In genomic region chr5:28412006-28412685, GRCm38 (mm10) we compare ENCODE assay signal across 21 mouse cellular contexts. TPM values are rescaled to one million over a fixed set of nuclear protein-coding genes. Genes with fewer than 3 reads are reported as not detected.
DNase-seq lines count a peak whose midpoint lies in the region; ATAC-seq lines count a peak whose summit lies in the region.
"Had no signal": no experiment of that assay in that cellular context is flagged by ENCODE, and none has a peak within 500 bp of the region (broad histone marks: within the 10 kb centered on the region; RNA-seq: fewer than 3 reads in every experiment).

No protein-coding gene starts in this region.

- no peaks in the 10 kb centered on the region for H3K4me1 ChIP-seq in heart, embryonic 12.5 days (replicated peaks)
- H3K4me1 ChIP-seq in forebrain, embryonic 15.5 days = no peaks in the 10 kb centered on the region
- no peaks in the 10 kb centered on the region for H3K4me1 ChIP-seq in midbrain, embryonic 14.5 days (ENCODE audit: control insufficient read depth, insufficient read depth, low read length)
- H3K4me1 ChIP-seq: embryonic facial prominence, embryonic 13.5 days; heart, embryonic 15.5 days; limb, embryonic 15.5 days; midbrain, embryonic 13.5 days had no signal

- peak; percentile 18 to 43 for DNase-seq in heart, adult 18-20 months
- DNase-seq in ovary, adult 18-20 months (ENCODE audit: low spot score) = peak; percentile 54
- DNase-seq in ovary, postnatal 10 days (ENCODE audit: low spot score) = no peak
- DNase-seq in adrenal gland, postnatal 36 days = peak; percentile 78 to 80
- peak; percentile 66 for DNase-seq in testis, postnatal 10 days (ENCODE audit: low spot score)
- DNase-seq in midbrain, embryonic 14.5 days = no peak
- DNase-seq: cerebellum, postnatal 36 days; lung, postnatal 4 days; thymus, postnatal 4 days had no signal

- H3K9ac ChIP-seq in heart, embryonic 12.5 days = no peak overlapping the region
- no peak overlapping the region for H3K9ac ChIP-seq in forebrain, embryonic 15.5 days (replicated peaks)
- H3K9ac ChIP-seq in midbrain, embryonic 14.5 days (replicated peaks; ENCODE audit: low read length) = no peak overlapping the region
- H3K9ac ChIP-seq: embryonic facial prominence, embryonic 13.5 days; heart, embryonic 15.5 days; limb, embryonic 15.5 days; midbrain, embryonic 13.5 days had no signal

- no peak overlapping the region for H3K4me2 ChIP-seq in heart, embryonic 12.5 days
- H3K4me2 ChIP-seq in forebrain, embryonic 15.5 days (replicated peaks) = no peak overlapping the region
- no peak overlapping the region for H3K4me2 ChIP-seq in midbrain, embryonic 14.5 days (ENCODE audit: low read length)
- H3K4me2 ChIP-seq: embryonic facial prominence, embryonic 13.5 days; heart, embryonic 15.5 days; limb, embryonic 15.5 days; midbrain, embryonic 13.5 days had no signal

- 85% methylated on average over 2 of the region's 2 CpGs for WGBS in heart, embryonic 12.5 days
- WGBS in forebrain, embryonic 15.5 days = 93% methylated on average over 2 of the region's 2 CpGs
- 88% methylated on average over 2 of the region's 2 CpGs for WGBS in midbrain, embryonic 14.5 days

- no peak for ATAC-seq in heart, embryonic 12.5 days (ENCODE audit: insufficient number of reproducible peaks, low FRiP score)
- no peak for ATAC-seq in forebrain, embryonic 15.5 days (replicated peaks)
- ATAC-seq in midbrain, embryonic 14.5 days (ENCODE audit: low FRiP score, low TSS enrichment) = no peak
- ATAC-seq: forebrain, embryonic 14.5 days; midbrain, embryonic 13.5 days had no signal

- H3K27me3 ChIP-seq in heart, embryonic 12.5 days (replicated peaks) = no peaks in the 10 kb centered on the region
- H3K27me3 ChIP-seq in forebrain, embryonic 15.5 days = no peaks in the 10 kb centered on the region
- no peaks in the 10 kb centered on the region for H3K27me3 ChIP-seq in midbrain, embryonic 14.5 days (ENCODE audit: control insufficient read depth, insufficient read depth, low read length)
- H3K27me3 ChIP-seq: embryonic facial prominence, embryonic 13.5 days; heart, embryonic 15.5 days; limb, embryonic 15.5 days; midbrain, embryonic 13.5 days had no signal

- no peaks in the 10 kb centered on the region for H3K9me3 ChIP-seq in heart, embryonic 12.5 days (replicated peaks)
- H3K9me3 ChIP-seq in forebrain, embryonic 15.5 days = no peaks in the 10 kb centered on the region
- no peaks in the 10 kb centered on the region for H3K9me3 ChIP-seq in midbrain, embryonic 14.5 days (ENCODE audit: control insufficient read depth, low read length)
- H3K9me3 ChIP-seq: embryonic facial prominence, embryonic 13.5 days; heart, embryonic 15.5 days; limb, embryonic 15.5 days; midbrain, embryonic 13.5 days had no signal

- peaks cover 84% of the 10 kb centered on the region for H3K36me3 ChIP-seq in heart, embryonic 12.5 days
- peaks cover 69% of the 10 kb centered on the region for H3K36me3 ChIP-seq in forebrain, embryonic 15.5 days
- H3K36me3 ChIP-seq in midbrain, embryonic 14.5 days (ENCODE audit: control insufficient read depth, insufficient read depth, low read length) = peaks cover 82% of the 10 kb centered on the region

- H3K27ac ChIP-seq in heart, embryonic 12.5 days (ENCODE audit: poor library complexity, severe bottlenecking) = no peak overlapping the region
- no peak overlapping the region for H3K27ac ChIP-seq in forebrain, embryonic 15.5 days (replicated peaks)
- H3K27ac ChIP-seq in midbrain, embryonic 14.5 days (replicated peaks; ENCODE audit: low read depth, low read length) = no peak overlapping the region
- H3K27ac ChIP-seq: embryonic facial prominence, embryonic 13.5 days; heart, embryonic 15.5 days; layer of hippocampus, adult 2 months; left cerebral cortex, adult 2 months; limb, embryonic 15.5 days; midbrain, embryonic 13.5 days had no signal

- H3K4me3 ChIP-seq in heart, embryonic 12.5 days = no peak overlapping the region
- H3K4me3 ChIP-seq in forebrain, embryonic 15.5 days = no peak overlapping the region
- no peak overlapping the region for H3K4me3 ChIP-seq in midbrain, embryonic 14.5 days (replicated peaks; ENCODE audit: low read depth, low read length)
- H3K4me3 ChIP-seq: embryonic facial prominence, embryonic 13.5 days; heart, embryonic 15.5 days; layer of hippocampus, adult 2 months; left cerebral cortex, adult 2 months; limb, embryonic 15.5 days; midbrain, embryonic 13.5 days had no signal

RNA-seq across cellular contexts. Expression of gene Shh, which starts 54.9 kb away (rescaled TPM):
- total RNA-seq in heart, adult 18-20 months (2021) = not detected
- polyA plus RNA-seq in heart, embryonic 12.5 days (2016; fragmentation: Nextera tagmentation; extraction: Ambion mirVana) = 0.09 and 0.30 TPM in 2 replicates
- 10 to 100 TPM; 10.6 to 25.1 TPM for total RNA-seq in adrenal gland, postnatal 36 days (2021)
- 0.49 and 0.81 TPM in 2 replicates for polyA plus RNA-seq in forebrain, embryonic 15.5 days (2015; fragmentation: Nextera tagmentation; extraction: Ambion mirVana)
- polyA plus RNA-seq in midbrain, embryonic 14.5 days (2014; fragmentation: Nextera tagmentation; extraction: Ambion mirVana) = 0.58 and 1.9 TPM in 2 replicates
- total RNA-seq: ES-E14; gastrocnemius, adult 18-20 months had no signal
- polyA plus RNA-seq: C2C12 had no signal

Comparison
In these comparisons a context has a peak if more than half of its experiments do, and no peak if none do; other contexts are left out.
1. DNase-seq: peak in heart, adult 18-20 months (2 of 2), ovary, adult 18-20 months (single experiment), adrenal gland, postnatal 36 days (2 of 2) and testis, postnatal 10 days (single experiment); none in ovary, postnatal 10 days (single experiment) and midbrain, embryonic 14.5 days (single experiment).